Mouse (Mus musculus): ENCODE measurements at regions not wholly inside any gene's neighbourhood (a gene's known extent, or its start where the extent isn't known, plus 50 kb on each side); places are given as distances from the start of the nearest gene placed in this dataset.

GRCm38 (mm10) chr6:49523184-49523583, 127.8 kb downstream of the Stk31 start:
- H3K27me3 ChIP-seq (ENCODE audit: low read depth, poor library complexity, severe bottlenecking), result no peaks in the 10 kb centered on the region
- DNase-seq (ENCODE audit: low spot score), result no peak
- H3K9me3 ChIP-seq (replicated peaks), result no peaks in the 10 kb centered on the region
- WGBS, result 43% methylated on average over 1 of the region's 1 CpGs
- no peaks in the 10 kb centered on the region for H3K36me3 ChIP-seq
- no peak overlapping the region for H3K27ac ChIP-seq
- no peaks in the 10 kb centered on the region for H3K4me1 ChIP-seq
- no peak overlapping the region for H3K4me3 ChIP-seq

- H3K9me3 ChIP-seq (replicated peaks), result no peaks in the 10 kb centered on the region
- 95% methylated on average over 7 of the region's 7 CpGs for WGBS
- DNase-seq (ENCODE audit: low spot score), result no peak
- no peaks in the 10 kb centered on the region for H3K4me1 ChIP-seq
- H3K4me3 ChIP-seq, result no peak overlapping the region
- H3K27me3 ChIP-seq (ENCODE audit: low read depth, poor library complexity, severe bottlenecking), result no peaks in the 10 kb centered on the region
- H3K36me3 ChIP-seq, result no peaks in the 10 kb centered on the region
- no peak overlapping the region for H3K27ac ChIP-seq
These were observed 128.3 kb downstream of the Stk31 start for GRCm38 (mm10) chr6:49523696-49524095.

GRCm38 (mm10) chr6:49533956-49534355, 138.6 kb downstream of the Stk31 start:
- DNase-seq (ENCODE audit: low spot score), result no peak
- Histone ChIP-seq H3K36me3 (no peaks in the 10 kb centered on the region), H3K4me3 (no peak overlapping the region), H3K4me1 (no peaks in the 10 kb centered on the region), H3K27ac (no peak overlapping the region), H3K9me3 (replicated peaks) (no peaks in the 10 kb centered on the region), H3K27me3 (ENCODE audit: low read depth, poor library complexity, severe bottlenecking) (no peaks in the 10 kb centered on the region)
- 95% methylated on average over 9 of the region's 9 CpGs for WGBS

DNA sequence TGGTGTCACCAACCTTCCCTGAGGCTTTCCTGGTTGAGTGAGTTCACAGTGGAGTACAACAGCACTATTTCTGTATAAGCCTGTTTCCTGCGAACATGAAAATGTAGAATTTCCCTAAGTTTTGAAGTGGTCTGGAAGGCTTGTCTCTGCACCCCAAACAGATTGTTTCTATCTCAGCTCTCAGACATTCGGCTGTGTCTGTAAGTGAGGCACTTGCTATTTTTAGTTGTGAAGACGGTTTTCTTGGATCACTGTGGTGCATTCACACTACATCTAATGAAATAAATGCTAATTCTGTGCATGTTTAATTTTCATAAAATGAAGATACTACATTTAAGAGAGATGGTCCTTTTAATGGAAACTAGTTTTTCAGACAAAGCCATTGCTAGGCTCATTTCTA, 139.1 kb downstream of the Stk31 start:
- Histone ChIP-seq H3K36me3 (no peaks in the 10 kb centered on the region), H3K9me3 (replicated peaks) (no peaks in the 10 kb centered on the region), H3K4me3 (no peak overlapping the region), H3K27me3 (ENCODE audit: low read depth, poor library complexity, severe bottlenecking) (no peaks in the 10 kb centered on the region), H3K27ac (no peak overlapping the region), H3K4me1 (no peaks in the 10 kb centered on the region)
- WGBS, result 85% methylated on average over 3 of the region's 3 CpGs
- no peak for DNase-seq (ENCODE audit: low spot score)

- no peaks in the 10 kb centered on the region for H3K9me3 ChIP-seq (replicated peaks)
- no peak for DNase-seq (ENCODE audit: low spot score)
- H3K27ac ChIP-seq, result no peak overlapping the region
- 91% methylated on average over 7 of the region's 7 CpGs for WGBS
- H3K4me3 ChIP-seq, result no peak overlapping the region
- no peaks in the 10 kb centered on the region for H3K36me3 ChIP-seq
- no peaks in the 10 kb centered on the region for H3K27me3 ChIP-seq (ENCODE audit: low read depth, poor library complexity, severe bottlenecking)
- H3K4me1 ChIP-seq, result no peaks in the 10 kb centered on the region
These were observed 149.5 kb downstream of the Stk31 start for GRCm38 (mm10) chr6:49544946-49545345.

DNA sequence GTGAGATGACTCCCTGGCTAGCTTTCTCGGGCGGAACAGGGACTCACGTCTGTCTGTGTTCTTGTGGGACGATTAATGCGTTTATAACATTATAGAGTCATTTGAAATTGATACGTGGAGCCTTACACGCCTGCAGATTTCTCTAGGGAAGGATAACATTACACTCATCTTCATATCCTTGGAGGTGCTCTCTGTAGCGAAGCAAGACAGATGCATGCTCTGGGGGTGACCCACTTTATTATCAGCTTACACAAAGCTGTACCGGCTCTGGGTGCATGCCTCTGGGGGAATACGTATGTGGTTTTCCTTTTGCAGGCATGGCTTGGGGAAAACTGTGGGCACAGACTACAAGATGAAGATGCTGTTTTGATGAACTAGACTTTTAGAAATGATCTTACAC, 159.7 kb downstream of the Stk31 start:
- no peaks in the 10 kb centered on the region for H3K27me3 ChIP-seq (ENCODE audit: low read depth, poor library complexity, severe bottlenecking)
- H3K4me3 ChIP-seq, result no peak overlapping the region
- 92% methylated on average over 10 of the region's 10 CpGs for WGBS
- no peaks in the 10 kb centered on the region for H3K36me3 ChIP-seq
- H3K9me3 ChIP-seq (replicated peaks), result no peaks in the 10 kb centered on the region
- no peak overlapping the region for H3K27ac ChIP-seq
- no peaks in the 10 kb centered on the region for H3K4me1 ChIP-seq
- no peak for DNase-seq (ENCODE audit: low spot score)

DNA sequence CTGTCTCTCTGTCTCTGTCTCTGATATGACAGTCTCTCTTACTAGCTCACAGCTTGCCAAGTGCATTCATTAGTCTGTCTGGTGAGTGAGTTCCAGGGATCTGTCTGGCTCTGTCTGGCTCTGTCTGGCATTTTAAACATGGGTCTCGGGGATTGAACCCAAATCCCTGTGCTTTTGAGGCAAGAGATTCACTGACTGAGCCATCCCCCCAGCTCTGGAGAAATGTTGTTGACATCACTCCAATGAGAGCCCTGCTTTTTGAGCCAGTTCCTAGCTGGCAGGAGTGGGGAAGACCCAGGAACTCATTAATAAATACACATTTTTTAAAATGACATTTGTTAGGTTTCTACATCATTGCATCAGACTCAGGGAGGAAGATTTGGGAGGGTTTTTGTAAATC, 163.1 kb downstream of the Stk31 start:
- Histone ChIP-seq H3K27ac (no peak overlapping the region), H3K4me3 (no peak overlapping the region), H3K36me3 (no peaks in the 10 kb centered on the region), H3K9me3 (replicated peaks) (no peaks in the 10 kb centered on the region), H3K4me1 (no peaks in the 10 kb centered on the region), H3K27me3 (ENCODE audit: low read depth, poor library complexity, severe bottlenecking) (no peaks in the 10 kb centered on the region)
- 79% methylated on average over 1 of the region's 1 CpGs for WGBS
- no peak for DNase-seq (ENCODE audit: low spot score)

DNA sequence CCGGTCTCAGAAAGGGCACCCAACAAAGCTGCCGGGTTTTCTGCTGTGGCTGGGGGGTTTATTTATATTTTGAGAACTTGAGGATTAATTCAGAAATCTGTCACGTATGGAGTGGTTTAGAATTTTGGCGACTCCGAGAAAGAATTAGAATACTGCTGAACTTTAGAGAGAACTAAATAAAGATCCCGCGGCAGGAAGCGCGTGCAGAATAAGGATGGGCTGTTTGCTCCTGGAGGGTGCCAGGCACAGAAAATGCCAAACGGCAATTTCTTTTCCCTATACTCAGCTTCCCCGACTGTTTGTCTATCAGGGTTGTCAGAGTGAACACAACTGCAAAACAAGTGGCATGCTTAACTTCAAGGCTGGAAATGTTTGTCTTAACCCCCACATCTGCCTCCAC, 163.7 kb downstream of the Stk31 start:
- Histone ChIP-seq H3K27ac (no peak overlapping the region), H3K27me3 (ENCODE audit: low read depth, poor library complexity, severe bottlenecking) (no peaks in the 10 kb centered on the region), H3K36me3 (no peaks in the 10 kb centered on the region), H3K4me1 (no peaks in the 10 kb centered on the region), H3K9me3 (replicated peaks) (no peaks in the 10 kb centered on the region), H3K4me3 (no peak overlapping the region)
- WGBS, result 93% methylated on average over 11 of the region's 11 CpGs
- DNase-seq (ENCODE audit: low spot score), result no peak

DNA sequence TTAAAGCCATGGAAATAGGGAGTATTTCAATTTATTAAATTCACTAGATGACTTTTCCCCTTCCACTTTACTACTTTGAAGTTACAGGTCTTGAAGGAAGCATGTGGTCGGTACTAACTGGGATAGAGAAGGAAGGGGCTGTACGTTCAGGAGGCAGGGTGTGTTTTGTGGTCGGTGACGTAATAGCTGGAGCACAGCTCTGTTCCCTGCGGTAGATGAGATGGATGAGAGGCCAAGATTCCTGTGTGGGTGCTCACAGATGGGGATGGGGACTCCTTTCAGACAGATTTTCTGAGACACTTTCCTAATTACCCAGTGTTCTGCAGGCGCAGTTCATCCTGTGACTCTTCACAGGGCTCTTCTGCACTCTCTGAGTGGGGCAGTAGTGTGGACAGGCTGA, 182.9 kb downstream of the Stk31 start:
- DNase-seq (ENCODE audit: low spot score), result no peak
- WGBS, result 81% methylated on average over 6 of the region's 6 CpGs

GRCm38 (mm10) chr6:49579691-49580090, 184.3 kb downstream of the Stk31 start:
- WGBS, result 76% methylated on average over 4 of the region's 4 CpGs
- Histone ChIP-seq H3K27ac (no peak overlapping the region), H3K4me1 (no peaks in the 10 kb centered on the region), H3K4me3 (no peak overlapping the region), H3K27me3 (ENCODE audit: low read depth, poor library complexity, severe bottlenecking) (no peaks in the 10 kb centered on the region), H3K9me3 (replicated peaks) (no peaks in the 10 kb centered on the region), H3K36me3 (no peaks in the 10 kb centered on the region)
- DNase-seq (ENCODE audit: low spot score), result no peak

More for the DNA sequence above, 182.9 kb downstream of the Stk31 start:
- no peaks in the 10 kb centered on the region for H3K9me3 ChIP-seq (replicated peaks)
- H3K27me3 ChIP-seq (ENCODE audit: low read depth, poor library complexity, severe bottlenecking), result no peaks in the 10 kb centered on the region
- H3K36me3 ChIP-seq, result no peaks in the 10 kb centered on the region
- H3K4me1 ChIP-seq, result no peaks in the 10 kb centered on the region
- no peak overlapping the region for H3K27ac ChIP-seq
- no peak overlapping the region for H3K4me3 ChIP-seq

GRCm38 (mm10) chr6:49582040-49582707, 186.8 kb downstream of the Stk31 start:
- DNase-seq (ENCODE audit: low spot score), result no peak
- H3K4me3 ChIP-seq, result no peak overlapping the region
- WGBS, result 72% methylated on average over 8 of the region's 8 CpGs
- H3K4me1 ChIP-seq, result no peaks in the 10 kb centered on the region
- H3K27me3 ChIP-seq (ENCODE audit: low read depth, poor library complexity, severe bottlenecking), result no peaks in the 10 kb centered on the region
- no peaks in the 10 kb centered on the region for H3K36me3 ChIP-seq
- H3K27ac ChIP-seq, result no peak overlapping the region
- H3K9me3 ChIP-seq (replicated peaks), result no peaks in the 10 kb centered on the region

DNA sequence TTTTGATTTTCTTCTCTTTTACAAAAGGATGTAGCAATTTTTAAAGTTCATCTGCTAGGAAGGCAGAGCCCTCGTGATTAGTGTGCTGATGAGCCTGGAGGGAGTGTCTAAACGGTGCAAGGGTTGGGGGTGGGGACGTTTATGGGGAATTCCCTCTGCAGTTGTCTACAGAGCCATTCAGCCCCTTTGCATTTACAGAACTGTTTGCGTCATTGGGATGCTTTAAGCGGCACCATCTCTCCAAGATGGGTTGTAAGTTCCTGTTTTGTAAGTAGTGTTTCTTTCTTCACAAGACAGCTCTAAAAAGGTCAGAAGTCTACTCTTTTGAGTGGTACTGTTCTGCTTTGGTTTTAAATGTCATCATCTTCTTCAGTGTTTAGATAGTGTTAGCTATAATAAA, 191.1 kb downstream of the Stk31 start:
- H3K4me1 ChIP-seq, result no peaks in the 10 kb centered on the region
- H3K9me3 ChIP-seq (replicated peaks), result no peaks in the 10 kb centered on the region
- WGBS, result 57% methylated on average over 5 of the region's 5 CpGs
- H3K27me3 ChIP-seq (ENCODE audit: low read depth, poor library complexity, severe bottlenecking), result no peaks in the 10 kb centered on the region
- H3K4me3 ChIP-seq, result no peak overlapping the region
- H3K27ac ChIP-seq, result no peak overlapping the region
- no peak for DNase-seq (ENCODE audit: low spot score)
- H3K36me3 ChIP-seq, result no peaks in the 10 kb centered on the region

DNA sequence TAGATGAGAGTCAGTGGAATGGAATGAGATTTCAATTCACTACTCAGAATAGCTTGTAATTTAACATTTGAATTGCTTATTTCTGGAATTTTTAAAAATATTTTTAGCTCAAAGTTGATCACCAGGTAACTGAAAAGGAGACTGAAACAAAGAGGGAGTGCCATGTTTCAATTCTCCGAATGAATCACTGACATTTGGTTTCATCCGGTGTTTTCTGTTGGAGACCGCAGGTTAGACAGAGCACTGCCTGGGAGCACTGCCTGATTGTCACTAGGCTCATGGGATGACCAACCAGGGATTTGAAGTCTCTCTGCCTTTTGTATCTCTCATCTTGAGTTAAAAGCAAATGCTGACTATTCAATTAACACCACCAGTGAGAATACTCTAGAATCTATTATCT, 193.3 kb downstream of the Stk31 start:
- Histone ChIP-seq H3K36me3 (no peaks in the 10 kb centered on the region), H3K27ac (no peak overlapping the region), H3K27me3 (ENCODE audit: low read depth, poor library complexity, severe bottlenecking) (no peaks in the 10 kb centered on the region), H3K9me3 (replicated peaks) (no peaks in the 10 kb centered on the region), H3K4me1 (no peaks in the 10 kb centered on the region), H3K4me3 (no peak overlapping the region)
- DNase-seq (ENCODE audit: low spot score), result no peak
- 97% methylated on average over 3 of the region's 3 CpGs for WGBS

- Histone ChIP-seq H3K36me3 (no peaks in the 10 kb centered on the region), H3K4me3 (no peak overlapping the region), H3K27me3 (ENCODE audit: low read depth, poor library complexity, severe bottlenecking) (no peaks in the 10 kb centered on the region), H3K4me1 (no peaks in the 10 kb centered on the region), H3K9me3 (replicated peaks) (no peaks in the 10 kb centered on the region), H3K27ac (no peak overlapping the region)
- DNase-seq (ENCODE audit: low spot score), result no peak
- 87% methylated on average over 7 of the region's 7 CpGs for WGBS
These were observed 195.7 kb downstream of the Stk31 start for GRCm38 (mm10) chr6:49590927-49591631.
